Mouse (Mus musculus) Patski (cell line): ENCODE data around the gene Fam129b. TPM values are rescaled to one million over a fixed set of nuclear protein-coding genes. Genes with fewer than 3 reads are reported as not detected.

Experiments used
- ATAC-seq: fragments of 100-300 bp; one replicate; pipeline ENCODE4 v1.8.0; 2021
- CTCF ChIA-PET: fragments of 350-600 bp; sonication (Branson Sonifier 250); formaldehyde crosslinking; loops from one replicate; lab custom pipeline; 2022; ENCODE audit warnings: inconsistent platforms; lab: Charles Lee
- POLR2A ChIA-PET: fragments of 350-600 bp; sonication (Branson Sonifier 250); formaldehyde crosslinking; loops from one replicate; lab custom pipeline; 2022; ENCODE audit warnings: antibody characterized with exemption, inconsistent platforms; lab: Charles Lee
- DNase-seq: peaks from one replicate; pipeline ENCODE4 v3.0.0-alpha.2; 2011; ENCODE audit warnings: low read depth, low spot score
- H3K27me3 ChIP-seq: fragments of 371-371 bp; one replicate; pipeline ENCODE4 v1.5.1; 2021
- CTCF ChIP-seq: fragments of 100-300 bp; IDR thresholded peaks from one replicate; pipeline ENCODE4 v1.5.1; 2021
- in situ Hi-C: fragments of 300-500 bp; cut with MboI; formaldehyde crosslinking; loops from 3 replicates; pipeline ENCODE4 v1.11.1; 2018; ENCODE audit warnings: low pct_unique_long_range_greater_than_20kb, mixed read lengths
- polyA plus RNA-seq: library from polyadenylated mRNA; unstranded; gene quantifications from one replicate; pipeline ENCODE4 v1.2.3, GENCODE M21; 2021

The Fam129b gene
- polyA plus RNA-seq, 1 experiment from 2014 or later = 170 TPM

GRCm38 (mm10) chr2:32957344-32957743 lies 81.4 kb downstream of the Fam129b start:
- in situ Hi-C loops = no loop called here
- ATAC-seq = no peak
- POLR2A ChIA-PET = interaction anchor here (1.0 kb wide), 1 partner anchor 17 kb away, joined by 3 read pairs; no protein-coding TSS in a partner anchor
- no peak for DNase-seq
- no peaks in the 10 kb centered on the region for H3K27me3 ChIP-seq
- CTCF ChIA-PET = interaction anchor here (1.0 to 2.2 kb wide), 2 partner anchors 18 kb away, joined by 3 to 7 read pairs; no protein-coding TSS in a partner anchor
- TF ChIP-seq CTCF = no peak

DNA sequence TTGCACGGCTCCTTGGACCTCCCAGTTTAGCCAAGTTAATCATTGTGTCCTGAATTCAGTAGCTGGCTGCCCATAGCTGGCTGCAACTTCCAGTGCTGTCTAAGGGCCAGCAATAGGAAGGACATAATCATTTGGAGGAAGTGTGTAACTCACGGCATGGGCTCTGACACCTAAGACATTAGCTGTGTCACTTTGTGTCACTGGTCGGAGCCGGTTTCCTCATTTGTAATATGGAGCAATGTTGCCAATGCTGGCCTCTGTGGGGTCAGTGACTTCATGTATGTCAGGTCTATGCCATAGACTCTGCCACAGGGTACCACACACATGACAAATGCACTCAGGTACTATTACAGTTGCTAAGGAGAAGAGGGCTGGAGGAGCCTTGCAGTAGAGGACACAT lies 84.4 kb downstream of the Fam129b start:
- TF ChIP-seq CTCF = no peak
- CTCF ChIA-PET = no interaction called here
- POLR2A ChIA-PET = no interaction called here
- ATAC-seq (no peak), DNase-seq (no peak)
- H3K27me3 ChIP-seq = no peaks in the 10 kb centered on the region
- in situ Hi-C loops = no loop called here

DNA sequence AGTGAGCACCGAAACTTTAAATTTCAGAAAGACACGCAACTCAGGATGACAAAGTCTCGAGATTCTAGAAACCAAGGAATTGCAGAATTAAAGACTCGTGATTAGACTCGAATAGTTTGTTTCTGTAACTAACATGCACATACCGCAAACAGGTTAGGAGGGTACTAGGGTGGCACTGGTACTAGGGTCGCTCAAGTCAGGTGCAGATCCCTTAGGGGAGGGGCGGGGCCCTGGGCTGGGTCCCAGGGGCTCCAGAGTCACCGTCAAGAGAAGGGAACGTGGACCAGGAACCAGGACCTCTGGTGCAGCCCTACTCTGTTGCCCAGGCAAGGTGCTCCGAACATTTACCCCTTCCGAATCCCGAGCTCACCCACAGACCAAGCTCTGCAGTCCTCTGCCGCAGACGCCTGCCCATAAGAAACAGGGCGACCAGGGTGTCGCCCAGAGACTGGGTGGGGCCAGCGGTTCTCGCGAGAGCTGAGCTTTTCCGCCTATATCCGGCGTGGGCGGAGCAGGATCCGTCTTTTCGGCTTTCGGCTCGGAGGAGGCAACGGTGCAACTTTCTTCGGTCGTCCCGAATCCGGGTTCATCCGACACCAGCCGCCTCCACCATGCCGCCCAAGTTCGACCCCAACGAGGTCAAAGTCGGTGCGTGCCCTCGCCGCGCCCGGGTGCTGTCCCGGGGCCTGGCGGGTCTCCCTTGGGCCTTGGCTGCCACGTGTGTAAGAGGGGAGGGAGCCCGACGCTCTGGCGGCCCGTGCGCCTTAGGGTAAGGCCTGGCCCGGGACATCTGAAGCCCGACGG lies 85.5 kb downstream of the Fam129b start, which contains the start of the genes Rpl12 and Lrsam1:
Gene Rpl12, plus strand, starts transcription at position 368 of the 804 bp plus-strand sequence.
Gene Lrsam1, minus strand, starts transcription at position 423 of the 804 bp plus-strand sequence.
- DNase-seq = no peak
- in situ Hi-C loops = no loop called here
- ATAC-seq = peak; percentile 76
- no peaks in the 10 kb centered on the region for H3K27me3 ChIP-seq
- POLR2A ChIA-PET = interaction anchor here (0.6 to 0.9 kb wide), 3 partner anchors 10 to 157 kb away, joined by 3 to 4 read pairs (median 3); no protein-coding TSS in a partner anchor
- CTCF ChIA-PET = interaction anchor here (1.6 kb wide), 1 partner anchor 94 kb away, joined by 3 read pairs; no protein-coding TSS in a partner anchor
- no peak for TF ChIP-seq CTCF

DNA sequence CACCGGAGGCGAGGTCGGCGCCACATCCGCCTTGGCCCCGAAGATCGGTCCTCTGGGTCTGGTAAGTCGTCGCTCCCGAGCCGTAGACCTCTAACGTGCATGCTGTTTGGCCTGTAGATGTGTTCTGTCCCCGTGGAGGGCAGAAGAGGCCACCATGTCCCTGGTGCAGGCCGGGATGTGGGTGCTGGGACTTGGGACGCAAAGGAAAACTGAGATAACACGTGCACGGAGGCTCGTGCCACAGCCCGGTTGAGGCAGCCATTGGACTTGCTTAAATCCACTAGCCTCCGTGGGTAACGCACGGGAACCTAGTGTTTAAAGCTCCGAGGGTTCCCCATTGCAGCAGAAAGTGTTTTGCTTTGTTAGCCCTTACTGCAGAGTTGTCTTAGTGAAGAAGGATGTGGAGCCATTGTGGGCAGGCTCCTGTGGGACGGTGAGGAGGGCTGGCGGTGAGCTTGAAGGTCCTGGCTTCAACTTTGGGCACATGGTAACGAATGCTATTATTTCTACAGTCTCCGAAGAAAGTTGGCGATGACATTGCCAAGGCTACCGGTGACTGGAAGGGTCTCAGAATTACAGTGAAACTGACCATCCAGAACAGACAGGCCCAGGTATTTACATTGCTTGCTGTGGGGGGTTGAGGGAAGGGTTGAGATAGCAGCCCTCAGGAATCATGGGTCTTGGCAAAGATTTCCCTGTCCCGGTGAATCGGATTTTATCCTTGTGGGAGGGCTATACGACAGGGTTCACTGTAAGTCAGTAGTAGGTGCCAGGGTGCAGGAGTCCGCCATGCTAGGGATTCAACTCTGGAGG lies 86.4 kb downstream of the Fam129b start:
- DNase-seq = no peak
- TF ChIP-seq CTCF = no peak
- no peaks in the 10 kb centered on the region for H3K27me3 ChIP-seq
- CTCF ChIA-PET = interaction anchor here (1.6 kb wide), 1 partner anchor 94 kb away, joined by 3 read pairs; no protein-coding TSS in a partner anchor
- ATAC-seq = no peak
- POLR2A ChIA-PET = interaction anchor here (0.7 to 0.9 kb wide), 3 partner anchors 9 to 23 kb away, joined by 3 to 4 read pairs (median 3); no protein-coding TSS in a partner anchor
- in situ Hi-C loops = no loop called here

DNA sequence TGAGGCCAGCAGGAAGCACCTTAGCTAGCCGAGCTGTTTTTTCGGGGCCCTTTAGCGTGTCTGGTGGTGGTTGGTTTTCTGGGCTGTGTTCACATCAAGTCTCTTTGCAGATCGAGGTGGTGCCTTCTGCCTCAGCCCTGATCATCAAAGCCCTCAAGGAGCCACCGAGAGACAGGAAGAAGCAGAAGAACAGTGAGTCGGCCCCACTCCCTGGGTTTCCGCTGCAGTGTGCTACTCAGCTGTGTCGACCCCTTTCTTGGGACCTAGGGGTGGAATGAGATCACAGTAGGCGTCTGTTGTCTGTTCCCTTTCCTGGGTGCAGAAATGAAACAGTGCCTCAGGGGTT lies 86.9 kb downstream of the Fam129b start:
- DNase-seq (no peak), ATAC-seq (no peak)
- in situ Hi-C loops = no loop called here
- TF ChIP-seq CTCF = no peak
- no peaks in the 10 kb centered on the region for H3K27me3 ChIP-seq
- ChIA-PET CTCF (no interaction called here), POLR2A (interaction anchor here (0.8 kb wide), 1 partner anchor 13 kb away, joined by 3 read pairs; no protein-coding TSS in a partner anchor)

GRCm38 (mm10) chr2:32963544-32963943 lies 87.6 kb downstream of the Fam129b start:
- no peak for TF ChIP-seq CTCF
- H3K27me3 ChIP-seq = no peaks in the 10 kb centered on the region
- CTCF ChIA-PET = no interaction called here
- ATAC-seq = no peak
- POLR2A ChIA-PET = interaction anchor here (1.7 kb wide), 1 partner anchor 13 kb away, joined by 3 read pairs; no protein-coding TSS in a partner anchor
- no peak for DNase-seq
- in situ Hi-C loops = no loop called here

DNA sequence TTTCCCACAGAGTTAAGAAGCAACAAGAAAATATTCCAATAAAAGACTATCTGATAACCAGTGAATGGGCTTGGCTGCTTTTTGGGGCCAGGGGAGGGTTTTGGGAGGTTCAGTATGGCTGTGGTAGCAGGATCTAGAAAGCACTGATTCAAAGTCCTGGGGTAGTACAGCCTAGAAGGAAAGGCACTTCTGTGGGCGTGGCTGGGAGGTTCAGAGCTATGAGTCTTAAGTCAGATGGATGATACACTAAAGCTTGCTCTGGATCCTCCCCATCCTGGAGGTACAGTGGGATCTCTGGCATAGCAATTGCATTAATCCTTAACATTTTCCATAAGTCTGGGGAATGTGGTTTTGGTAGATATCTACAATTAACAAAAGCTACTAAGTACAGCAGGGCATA lies 88.1 kb downstream of the Fam129b start:
- TF ChIP-seq CTCF = no peak
- H3K27me3 ChIP-seq = no peaks in the 10 kb centered on the region
- POLR2A ChIA-PET = interaction anchor here (0.8 to 1.7 kb wide), 2 partner anchors 11 to 14 kb away, joined by 3 read pairs; no protein-coding TSS in a partner anchor
- DNase-seq (no peak), ATAC-seq (no peak)
- CTCF ChIA-PET = no interaction called here
- in situ Hi-C loops = no loop called here

GRCm38 (mm10) chr2:32964659-32965457 lies 88.9 kb downstream of the Fam129b start:
- ChIA-PET POLR2A (interaction anchor here (0.5 to 1.7 kb wide), 3 partner anchors 12 to 35 kb away, joined by 3 read pairs; no protein-coding TSS in a partner anchor), CTCF (no interaction called here)
- in situ Hi-C loops = no loop called here
- TF ChIP-seq CTCF = no peak
- DNase-seq (no peak), ATAC-seq (no peak)
- no peaks in the 10 kb centered on the region for H3K27me3 ChIP-seq

DNA sequence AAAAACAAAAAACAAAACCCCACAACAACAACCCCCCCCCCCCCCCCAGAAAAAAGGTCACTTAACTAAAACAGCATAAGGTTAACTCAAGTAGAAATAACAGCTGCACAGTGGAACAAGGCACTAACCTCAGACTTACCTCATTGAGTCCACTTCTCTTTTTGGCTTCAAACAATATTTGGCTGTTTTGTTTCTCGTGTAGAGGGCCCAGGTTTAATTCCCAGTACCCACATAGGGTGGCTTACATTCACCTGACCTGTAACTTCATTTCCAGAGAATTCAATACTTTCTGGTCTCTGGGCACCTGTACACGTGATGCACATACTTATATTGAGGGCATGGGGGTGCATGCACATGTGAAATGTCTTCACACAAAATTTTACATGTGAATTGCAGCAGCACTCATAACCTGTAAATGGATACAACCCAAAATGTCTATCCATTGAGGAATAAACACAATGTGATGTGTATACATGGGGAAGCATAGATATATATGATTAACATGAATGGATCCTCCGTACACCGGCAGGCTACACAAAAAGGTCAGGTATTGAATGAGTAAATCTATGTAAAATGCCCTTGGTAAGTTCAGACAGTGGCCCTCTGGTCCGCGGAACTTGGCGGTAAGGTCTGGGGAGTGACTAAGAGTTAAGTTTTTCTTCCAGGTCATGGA lies 89.7 kb downstream of the Fam129b start:
- no peak for DNase-seq
- ATAC-seq = no peak
- no peak for TF ChIP-seq CTCF
- in situ Hi-C loops = no loop called here
- no peaks in the 10 kb centered on the region for H3K27me3 ChIP-seq
- ChIA-PET POLR2A (interaction anchor here (0.5 kb wide), 1 partner anchor 36 kb away, joined by 3 read pairs; no protein-coding TSS in a partner anchor), CTCF (no interaction called here)
